Mouse (Mus musculus): ENCODE results near the gene Tex52.

DNA sequence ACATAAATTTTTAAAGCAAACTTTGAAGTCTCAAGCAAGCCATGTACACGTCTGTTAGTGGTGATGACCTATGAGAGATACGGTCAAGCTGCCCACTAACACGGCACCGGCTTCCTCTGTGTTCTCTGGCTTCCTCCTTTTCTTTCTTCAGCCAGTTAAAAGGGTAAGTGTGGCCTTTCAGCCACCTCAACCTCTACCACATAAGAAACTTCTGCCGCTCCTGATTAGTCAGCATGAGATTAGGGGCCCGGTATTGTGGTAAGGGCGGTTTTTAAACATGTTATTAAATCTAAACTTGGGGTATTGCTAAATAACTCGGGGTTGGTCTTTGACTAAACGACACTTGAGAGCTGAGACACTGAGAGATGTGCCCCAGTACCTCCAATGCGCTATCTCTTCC is 29.6 kb upstream of the Tex52 start:
- TF ChIP-seq CTCF (IDR thresholded peaks at IDR 0.05; ENCODE audit: low read depth) (no peak), EP300 (IDR thresholded peaks at IDR 0.05; ENCODE audit: low read depth) (no peak)

All from heart, postnatal 0 days (tissue).